Mouse (Mus musculus): Measurements from ENCODE around the gene Anapc2. TPM values are rescaled to one million over a fixed set of nuclear protein-coding genes. Genes with fewer than 3 reads are reported as not detected.
A peak's percentile ranks its signal among the peaks of the same experiment; 100 is the strongest.

Gene Anapc2
- total and polyA plus RNA-seq, 2 experiments from 2014 or later: 46.7 to 105 TPM

DNA sequence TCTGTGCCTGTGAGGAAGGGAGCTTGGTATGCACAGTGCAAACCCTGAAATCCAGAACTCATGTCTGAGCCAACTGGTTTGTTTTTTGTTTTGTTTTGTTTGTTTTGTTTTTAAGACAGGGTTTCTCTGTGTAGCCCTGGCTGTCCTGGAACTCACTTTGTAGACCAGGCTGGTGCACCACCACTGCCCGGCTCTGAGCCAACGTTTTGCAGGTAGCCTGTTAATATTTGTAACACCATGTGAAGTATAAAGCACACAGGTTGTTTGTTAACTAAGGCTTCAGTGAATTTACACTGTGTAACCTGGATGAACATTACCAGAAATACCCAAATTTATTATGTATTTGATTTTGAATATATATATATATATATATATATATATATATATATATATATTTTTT, 53.8 kb downstream of the Anapc2 start:
- no peak overlapping the region for H3K4me3 ChIP-seq (ENCODE audit: low read length)
- DNase-seq (ENCODE audit: low spot score): no peak
- no peaks in the 10 kb centered on the region for H3K9me3 ChIP-seq (ENCODE audit: low read length)
- H3K4me1 ChIP-seq (ENCODE audit: insufficient read depth, low read length): no peaks in the 10 kb centered on the region
- no peaks in the 10 kb centered on the region for H3K27me3 ChIP-seq (ENCODE audit: insufficient read depth, low read length)
- no peak overlapping the region for H3K4me2 ChIP-seq (ENCODE audit: low read depth, low read length)
- H3K27ac ChIP-seq: no peak overlapping the region
- no peak for TF ChIP-seq CTCF (IDR thresholded peaks at IDR 0.05; ENCODE audit: low read depth)
- 73% methylated on average over 2 of the region's 2 CpGs for WGBS
- no peak overlapping the region for H3K9ac ChIP-seq (replicated peaks; ENCODE audit: low read length)
- no peak for ATAC-seq
- H3K36me3 ChIP-seq (ENCODE audit: insufficient read depth, low read length): no peaks in the 10 kb centered on the region

- no peak for ATAC-seq
- TF ChIP-seq CTCF (IDR thresholded peaks at IDR 0.05; ENCODE audit: low read depth): peak; percentile 78
Observed at GRCm38 (mm10) chr2:25328440-25328839, 56.2 kb downstream of the Anapc2 start.

GRCm38 (mm10) chr2:25331470-25331869, 59.2 kb downstream of the Anapc2 start:
- peaks cover 13% of the 10 kb centered on the region for H3K4me1 ChIP-seq (ENCODE audit: insufficient read depth, low read length)
- peaks cover 24% of the 10 kb centered on the region for H3K36me3 ChIP-seq (ENCODE audit: insufficient read depth, low read length)
- no peak overlapping the region for H3K27ac ChIP-seq
- peak overlapping the region; percentile 97 for H3K4me2 ChIP-seq (ENCODE audit: low read depth, low read length)
- peak overlapping the region; percentile 93; the same call in 1 of the 2 replicates for H3K9ac ChIP-seq (replicated peaks; ENCODE audit: low read length)
- H3K9me3 ChIP-seq (ENCODE audit: low read length): no peaks in the 10 kb centered on the region
- no peaks in the 10 kb centered on the region for H3K27me3 ChIP-seq (ENCODE audit: insufficient read depth, low read length)
- H3K4me3 ChIP-seq (ENCODE audit: low read length): peak overlapping the region; percentile 95
- DNase-seq (ENCODE audit: low spot score) (no peak), ATAC-seq (no peak)
- 61% methylated on average over 9 of the region's 9 CpGs for WGBS
- TF ChIP-seq CTCF (IDR thresholded peaks at IDR 0.05; ENCODE audit: low read depth): 0 out of 2 replicates have a peak, but pooled peaks have one; percentile 3

More at GRCm38 (mm10) chr2:25328440-25328839, 56.2 kb downstream of the Anapc2 start:
- Histone ChIP-seq H3K36me3 (ENCODE audit: insufficient read depth, low read length) (no peaks in the 10 kb centered on the region), H3K4me1 (ENCODE audit: insufficient read depth, low read length) (peaks cover 9% of the 10 kb centered on the region), H3K9me3 (ENCODE audit: low read length) (no peaks in the 10 kb centered on the region), H3K4me3 (ENCODE audit: low read length) (no peak overlapping the region), H3K9ac (replicated peaks; ENCODE audit: low read length) (no peak overlapping the region), H3K27me3 (ENCODE audit: insufficient read depth, low read length) (no peaks in the 10 kb centered on the region), H3K27ac (no peak overlapping the region), H3K4me2 (ENCODE audit: low read depth, low read length) (no peak overlapping the region)
- DNase-seq (ENCODE audit: low spot score): peak; percentile 77
- WGBS: 27% methylated on average over 7 of the region's 7 CpGs

DNA sequence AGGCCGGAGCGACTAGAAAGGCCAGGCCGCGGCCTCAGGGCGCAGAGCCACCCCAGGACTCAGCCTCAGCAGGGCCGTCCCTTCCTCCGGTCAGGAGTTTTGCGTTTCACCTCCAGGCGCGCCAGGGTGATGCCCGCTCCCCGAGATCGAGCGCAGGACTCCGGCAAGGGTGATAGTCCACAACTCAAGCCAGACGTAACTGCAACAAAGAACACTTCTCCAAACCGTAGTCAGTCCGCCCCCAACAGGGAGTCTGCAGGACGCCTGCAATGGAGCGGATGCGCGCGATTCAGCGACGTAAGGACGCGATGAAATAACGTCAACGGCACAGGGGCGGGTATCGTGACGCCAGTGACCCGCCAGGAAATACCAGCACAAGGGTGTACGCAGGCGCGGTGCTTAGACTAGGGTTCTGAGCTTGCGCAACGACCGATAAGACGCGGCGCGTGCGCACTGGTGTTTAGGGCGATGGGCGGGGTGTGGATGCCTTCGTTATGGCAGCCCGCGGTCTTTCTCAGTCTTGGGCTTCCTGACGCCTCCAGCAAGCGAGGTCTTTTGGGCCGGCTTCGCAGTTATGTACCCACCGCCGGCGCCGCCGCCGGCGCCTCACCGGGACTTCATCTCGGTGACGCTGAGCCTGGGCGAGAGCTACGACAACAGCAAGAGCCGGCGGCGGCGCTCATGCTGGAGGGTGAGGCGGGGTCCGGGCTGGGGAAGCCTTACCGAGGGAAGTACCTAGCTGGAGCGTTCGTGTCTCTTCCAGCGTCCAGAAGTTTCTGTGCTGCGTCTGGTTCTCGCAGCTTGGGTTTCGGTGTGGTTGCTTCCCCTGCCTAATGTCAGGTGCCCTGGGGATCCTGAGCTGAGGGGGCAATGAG, 60.2 kb downstream of the Anapc2 start, which contains the start of gene Man1b1:
TSS of gene Man1b1 (plus strand) at position 53 of the 875 bp plus-strand sequence.
- DNase-seq (ENCODE audit: low spot score) (peak; percentile 100), ATAC-seq (peak; percentile 99)
- WGBS: under 1% methylated on average over 78 of the region's 78 CpGs
- peak within 1 kb of the TSS; percentile 93 for H3K9ac ChIP-seq (replicated peaks; ENCODE audit: low read length)
- peak within 1 kb of the TSS; percentile 95 for H3K4me3 ChIP-seq (ENCODE audit: low read length)
- peak within 1 kb of the TSS; percentile 97 for H3K4me2 ChIP-seq (ENCODE audit: low read depth, low read length)
- no peaks in the 10 kb centered on the region for H3K9me3 ChIP-seq (ENCODE audit: low read length)
- H3K4me1 ChIP-seq (ENCODE audit: insufficient read depth, low read length): peaks cover 13% of the 10 kb centered on the region
- H3K36me3 ChIP-seq (ENCODE audit: insufficient read depth, low read length): peaks cover 33% of the 10 kb centered on the region
- peak; percentile 45; the same call in 1 of the 2 replicates for TF ChIP-seq CTCF (IDR thresholded peaks at IDR 0.05; ENCODE audit: low read depth)
- no peaks in the 10 kb centered on the region for H3K27me3 ChIP-seq (ENCODE audit: insufficient read depth, low read length)
- H3K27ac ChIP-seq: peak within 1 kb of the TSS; percentile 90

GRCm38 (mm10) chr2:25333569-25333968, 61.3 kb downstream of the Anapc2 start:
- TF ChIP-seq CTCF (IDR thresholded peaks at IDR 0.05; ENCODE audit: low read depth): no peak
- Histone ChIP-seq H3K27ac (no peak overlapping the region), H3K4me2 (ENCODE audit: low read depth, low read length) (peak overlapping the region; percentile 97), H3K4me1 (ENCODE audit: insufficient read depth, low read length) (peaks cover 13% of the 10 kb centered on the region), H3K4me3 (ENCODE audit: low read length) (peak overlapping the region; percentile 95), H3K36me3 (ENCODE audit: insufficient read depth, low read length) (peaks cover 43% of the 10 kb centered on the region), H3K9me3 (ENCODE audit: low read length) (no peaks in the 10 kb centered on the region), H3K9ac (replicated peaks; ENCODE audit: low read length) (peak overlapping the region; percentile 93), H3K27me3 (ENCODE audit: insufficient read depth, low read length) (no peaks in the 10 kb centered on the region)
- no peak for DNase-seq (ENCODE audit: low spot score)
- 76% methylated on average over 2 of the region's 2 CpGs for WGBS
- ATAC-seq: no peak

Other genes with a start within 250 kb of the Anapc2 start
Only the 30 nearest of the 34 such genes appear.
- gene Entpd8, start 192.2 kb upstream of the Anapc2 start, total RNA-seq (2014; rRNA removed): not detected in 2 replicates
- not detected in 2 replicates for gene Entpd8, start 192.2 kb upstream of the Anapc2 start, polyA plus RNA-seq (2015; fragmentation: Nextera tagmentation; extraction: Ambion mirVana)
- not detected in 2 replicates for gene Noxa1, start 177.3 kb upstream of the Anapc2 start, total RNA-seq (2014; rRNA removed)
- gene Noxa1, start 177.3 kb upstream of the Anapc2 start, polyA plus RNA-seq (2015; fragmentation: Nextera tagmentation; extraction: Ambion mirVana): not detected in 2 replicates
- 50.8 and 58.0 TPM in 2 replicates for gene Nrarp, start 91.7 kb upstream of the Anapc2 start, total RNA-seq (2014; rRNA removed)
- 14.2 and 14.7 TPM in 2 replicates for gene Nrarp, start 91.7 kb upstream of the Anapc2 start, polyA plus RNA-seq (2015; fragmentation: Nextera tagmentation; extraction: Ambion mirVana)
- gene Tor4a, start 75.6 kb upstream of the Anapc2 start, total RNA-seq (2014; rRNA removed): 4.0 and 4.7 TPM in 2 replicates
- 1.2 and 1.9 TPM in 2 replicates for gene Tor4a, start 75.6 kb upstream of the Anapc2 start, polyA plus RNA-seq (2015; fragmentation: Nextera tagmentation; extraction: Ambion mirVana)
- 90.3 and 117 TPM in 2 replicates for gene Nelfb, start 61.0 kb upstream of the Anapc2 start, total RNA-seq (2014; rRNA removed)
- 82.0 and 82.8 TPM in 2 replicates for gene Nelfb, start 61.0 kb upstream of the Anapc2 start, polyA plus RNA-seq (2015; fragmentation: Nextera tagmentation; extraction: Ambion mirVana)
- gene Stpg3, start 57.8 kb upstream of the Anapc2 start, total RNA-seq (2014; rRNA removed): not detected in 2 replicates
- not detected in 2 replicates for gene Stpg3, start 57.8 kb upstream of the Anapc2 start, polyA plus RNA-seq (2015; fragmentation: Nextera tagmentation; extraction: Ambion mirVana)
- gene Fam166a, start 53.7 kb upstream of the Anapc2 start, total RNA-seq (2014; rRNA removed): not detected in 2 replicates
- 0.42 TPM in 1 of 2 replicates, not detected in the other for gene Fam166a, start 53.7 kb upstream of the Anapc2 start, polyA plus RNA-seq (2015; fragmentation: Nextera tagmentation; extraction: Ambion mirVana)
- gene Tubb4b, start 47.8 kb upstream of the Anapc2 start, total RNA-seq (2014; rRNA removed): 827 and 864 TPM in 2 replicates
- gene Tubb4b, start 47.8 kb upstream of the Anapc2 start, polyA plus RNA-seq (2015; fragmentation: Nextera tagmentation; extraction: Ambion mirVana): 531 and 568 TPM in 2 replicates
- not detected in 2 replicates for gene Slc34a3, start 38.1 kb upstream of the Anapc2 start, total RNA-seq (2014; rRNA removed)
- not detected in 2 replicates for gene Slc34a3, start 38.1 kb upstream of the Anapc2 start, polyA plus RNA-seq (2015; fragmentation: Nextera tagmentation; extraction: Ambion mirVana)
- gene Rnf224, start 35.7 kb upstream of the Anapc2 start, total RNA-seq (2014; rRNA removed): not detected in 2 replicates
- not detected in 2 replicates for gene Rnf224, start 35.7 kb upstream of the Anapc2 start, polyA plus RNA-seq (2015; fragmentation: Nextera tagmentation; extraction: Ambion mirVana)
- gene Rnf208, start 30.2 kb upstream of the Anapc2 start, total RNA-seq (2014; rRNA removed): 156 and 170 TPM in 2 replicates
- gene Rnf208, start 30.2 kb upstream of the Anapc2 start, polyA plus RNA-seq (2015; fragmentation: Nextera tagmentation; extraction: Ambion mirVana): 197 and 219 TPM in 2 replicates
- 0.47 TPM in 1 of 2 replicates, not detected in the other for gene Cysrt1, start 30.0 kb upstream of the Anapc2 start, total RNA-seq (2014; rRNA removed)
- 0.24 and 0.44 TPM in 2 replicates for gene Cysrt1, start 30.0 kb upstream of the Anapc2 start, polyA plus RNA-seq (2015; fragmentation: Nextera tagmentation; extraction: Ambion mirVana)
- gene AL732309.1, start 25.6 kb upstream of the Anapc2 start, total RNA-seq (2014; rRNA removed): 8.7 and 9.7 TPM in 2 replicates
- gene AL732309.1, start 25.6 kb upstream of the Anapc2 start, polyA plus RNA-seq (2015; fragmentation: Nextera tagmentation; extraction: Ambion mirVana): 2.3 and 2.6 TPM in 2 replicates
- 56.2 and 57.9 TPM in 2 replicates for gene Tmem203, start 17.0 kb upstream of the Anapc2 start, total RNA-seq (2014; rRNA removed)
- gene Tmem203, start 17.0 kb upstream of the Anapc2 start, polyA plus RNA-seq (2015; fragmentation: Nextera tagmentation; extraction: Ambion mirVana): 26.7 and 29.7 TPM in 2 replicates
- 39.1 and 45.6 TPM in 2 replicates for gene Tprn, start 9.9 kb upstream of the Anapc2 start, total RNA-seq (2014; rRNA removed)
- gene Tprn, start 9.9 kb upstream of the Anapc2 start, polyA plus RNA-seq (2015; fragmentation: Nextera tagmentation; extraction: Ambion mirVana): 30.0 and 31.1 TPM in 2 replicates
- 84.5 and 120 TPM in 2 replicates for gene Ssna1, start within 50 bp of the Anapc2 start, total RNA-seq (2014; rRNA removed)
- gene Ssna1, start within 50 bp of the Anapc2 start, polyA plus RNA-seq (2015; fragmentation: Nextera tagmentation; extraction: Ambion mirVana): 159 and 165 TPM in 2 replicates
- not detected in 2 replicates for gene Tmem210, start 15.7 kb downstream of the Anapc2 start, total RNA-seq (2014; rRNA removed)
- not detected in 2 replicates for gene Tmem210, start 15.7 kb downstream of the Anapc2 start, polyA plus RNA-seq (2015; fragmentation: Nextera tagmentation; extraction: Ambion mirVana)
- 1.0 TPM in 1 of 2 replicates, not detected in the other for gene Lrrc26, start 17.4 kb downstream of the Anapc2 start, total RNA-seq (2014; rRNA removed)
- 0.20 and 0.44 TPM in 2 replicates for gene Lrrc26, start 17.4 kb downstream of the Anapc2 start, polyA plus RNA-seq (2015; fragmentation: Nextera tagmentation; extraction: Ambion mirVana)
- gene Grin1, start 46.7 kb downstream of the Anapc2 start, total RNA-seq (2014; rRNA removed): 146 and 156 TPM in 2 replicates
- gene Grin1, start 46.7 kb downstream of the Anapc2 start, polyA plus RNA-seq (2015; fragmentation: Nextera tagmentation; extraction: Ambion mirVana): 69.5 and 75.7 TPM in 2 replicates
- 52.6 and 67.9 TPM in 2 replicates for gene Man1b1, start 59.9 kb downstream of the Anapc2 start, total RNA-seq (2014; rRNA removed)
- 46.7 and 49.7 TPM in 2 replicates for gene Man1b1, start 59.9 kb downstream of the Anapc2 start, polyA plus RNA-seq (2015; fragmentation: Nextera tagmentation; extraction: Ambion mirVana)
- gene Dpp7, start 83.9 kb downstream of the Anapc2 start, total RNA-seq (2014; rRNA removed): 19.0 and 30.0 TPM in 2 replicates
- gene Dpp7, start 83.9 kb downstream of the Anapc2 start, polyA plus RNA-seq (2015; fragmentation: Nextera tagmentation; extraction: Ambion mirVana): 24.7 and 27.8 TPM in 2 replicates
- 5.8 and 7.5 TPM in 2 replicates for gene Uap1l1, start 93.2 kb downstream of the Anapc2 start, total RNA-seq (2014; rRNA removed)
- gene Uap1l1, start 93.2 kb downstream of the Anapc2 start, polyA plus RNA-seq (2015; fragmentation: Nextera tagmentation; extraction: Ambion mirVana): 15.6 and 18.5 TPM in 2 replicates
- 38.1 and 40.2 TPM in 2 replicates for gene Sapcd2, start 99.8 kb downstream of the Anapc2 start, total RNA-seq (2014; rRNA removed)
- gene Sapcd2, start 99.8 kb downstream of the Anapc2 start, polyA plus RNA-seq (2015; fragmentation: Nextera tagmentation; extraction: Ambion mirVana): 20.2 and 22.0 TPM in 2 replicates
- 8.4 and 12.9 TPM in 2 replicates for gene Entpd2, start 123.4 kb downstream of the Anapc2 start, total RNA-seq (2014; rRNA removed)
- gene Entpd2, start 123.4 kb downstream of the Anapc2 start, polyA plus RNA-seq (2015; fragmentation: Nextera tagmentation; extraction: Ambion mirVana): 10.8 and 12.3 TPM in 2 replicates
- 249 and 289 TPM in 2 replicates for gene Npdc1, start 126.9 kb downstream of the Anapc2 start, total RNA-seq (2014; rRNA removed)
- 416 and 422 TPM in 2 replicates for gene Npdc1, start 126.9 kb downstream of the Anapc2 start, polyA plus RNA-seq (2015; fragmentation: Nextera tagmentation; extraction: Ambion mirVana)
- gene Fut7, start 150.8 kb downstream of the Anapc2 start, total RNA-seq (2014; rRNA removed): 1.0 TPM in 1 of 2 replicates, not detected in the other
- 0.18 and 0.20 TPM in 2 replicates for gene Fut7, start 150.8 kb downstream of the Anapc2 start, polyA plus RNA-seq (2015; fragmentation: Nextera tagmentation; extraction: Ambion mirVana)
- gene Abca2, start 156.2 kb downstream of the Anapc2 start, total RNA-seq (2014; rRNA removed): 84.6 and 94.9 TPM in 2 replicates
- 10.7 and 12.5 TPM in 2 replicates for gene Abca2, start 156.2 kb downstream of the Anapc2 start, polyA plus RNA-seq (2015; fragmentation: Nextera tagmentation; extraction: Ambion mirVana)
- 0.97 and 3.9 TPM in 2 replicates for gene Clic3, start 184.4 kb downstream of the Anapc2 start, total RNA-seq (2014; rRNA removed)
- gene Clic3, start 184.4 kb downstream of the Anapc2 start, polyA plus RNA-seq (2015; fragmentation: Nextera tagmentation; extraction: Ambion mirVana): 4.1 and 4.8 TPM in 2 replicates
- 183 and 187 TPM in 2 replicates for gene Paxx, start 188.6 kb downstream of the Anapc2 start, total RNA-seq (2014; rRNA removed)
- 141 and 145 TPM in 2 replicates for gene Paxx, start 188.6 kb downstream of the Anapc2 start, polyA plus RNA-seq (2015; fragmentation: Nextera tagmentation; extraction: Ambion mirVana)
- 1,517 and 2,498 TPM in 2 replicates for gene Ptgds, start 197.6 kb downstream of the Anapc2 start, total RNA-seq (2014; rRNA removed)
- 2,872 and 3,193 TPM in 2 replicates for gene Ptgds, start 197.6 kb downstream of the Anapc2 start, polyA plus RNA-seq (2015; fragmentation: Nextera tagmentation; extraction: Ambion mirVana)